Mouse (Mus musculus): ENCODE data around the gene Parn. TPM values are rescaled to one million over a fixed set of nuclear protein-coding genes. Genes with fewer than 3 reads are reported as not detected.

Gene Parn
- polyA plus RNA-seq (2012; rRNA removed): 3.5 and 4.8 TPM in 2 replicates

DNA sequence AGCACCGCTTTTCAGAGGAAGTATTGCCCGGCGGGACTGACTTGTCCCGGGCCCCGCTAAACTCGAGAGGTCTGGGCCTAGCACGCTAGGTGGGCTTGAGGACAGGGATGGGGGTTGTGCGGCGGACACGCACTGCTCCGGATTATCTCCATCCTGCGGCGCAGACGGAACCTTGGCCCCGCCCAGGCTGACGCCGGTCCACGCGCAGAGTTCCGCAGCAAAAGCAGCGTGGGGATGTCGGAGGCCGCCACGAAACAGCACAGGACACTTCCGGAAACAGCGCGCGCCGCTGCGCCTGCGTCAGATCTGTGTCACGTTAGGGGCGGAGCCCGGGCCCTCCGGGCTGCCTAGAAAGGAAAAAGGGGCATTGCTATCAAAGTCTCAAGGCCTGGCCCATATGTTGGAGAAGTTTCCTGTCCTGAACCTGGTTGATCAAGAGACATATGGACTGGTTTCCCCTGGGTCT, at the start of gene Parn:
Gene Parn (minus strand): TSS at position 293 of the 466 bp plus-strand sequence.

GRCm38 (mm10) chr16:13671685-13672385, 3.9 kb upstream of the Parn start, which contains the start of the genes Bfar and 3110001I22Rik:
Gene Bfar (plus strand): TSS chr16:13671858.
Gene 3110001I22Rik (plus strand): TSS chr16:13671929.

Other genes starting within 250 kb of the Parn start
- 6.0 and 7.5 TPM in 2 replicates for gene Bfar, start 3.7 kb upstream of the Parn start, polyA plus RNA-seq (2012; rRNA removed)
- 0.04 and 0.37 TPM in 2 replicates for gene 3110001I22Rik, start 3.8 kb upstream of the Parn start, polyA plus RNA-seq (2012; rRNA removed)
- 57.7 and 61.4 TPM in 2 replicates for gene Pla2g10, start 62.8 kb upstream of the Parn start, polyA plus RNA-seq (2012; rRNA removed)
- gene Rrn3, start 112.5 kb upstream of the Parn start, polyA plus RNA-seq (2012; rRNA removed): 2.8 and 4.1 TPM in 2 replicates
- 20.7 and 23.5 TPM in 2 replicates for gene Ntan1, start 150.7 kb upstream of the Parn start, polyA plus RNA-seq (2012; rRNA removed)
- gene Pdxdc1, start 235.0 kb upstream of the Parn start, polyA plus RNA-seq (2012; rRNA removed): 52.9 and 53.6 TPM in 2 replicates
- gene Mpv17l, start 235.0 kb upstream of the Parn start, polyA plus RNA-seq (2012; rRNA removed): 1.4 and 3.0 TPM in 2 replicates

Data from stomach, adult 2 months (tissue).